Mouse (Mus musculus) cerebellum, adult 2 months (tissue): ENCODE measurements at regions not wholly inside any gene's neighbourhood (a gene's known extent, or its start where the extent isn't known, plus 50 kb on each side); places are given as distances from the start of the nearest gene placed in this dataset.
A peak's percentile ranks its signal among the peaks of the same experiment; 100 is the strongest.

Experiments
- DNase-seq, 2 experiments: peaks; one replicate each; pipeline ENCODE4 v3.0.0; 2021
- H3K27ac ChIP-seq: fragments of 200-500 bp; 2 replicates; pipeline ENCODE4 v1.5.1; 2012; ENCODE audit warnings: low read length, control low read depth, inconsistent platforms; ENCODE audit not compliant: insufficient read depth
- H3K27me3 ChIP-seq: fragments of 200-500 bp; 2 replicates; pipeline ENCODE4 v1.6.1; 2012; ENCODE audit warnings: inconsistent platforms, mild to moderate bottlenecking, low read length, moderate library complexity; ENCODE audit not compliant: control insufficient read depth, insufficient read depth
- H3K4me1 ChIP-seq: fragments of 200-500 bp; 2 replicates; pipeline ENCODE4 v1.6.1; 2011; ENCODE audit warnings: low read length; ENCODE audit not compliant: control insufficient read depth, insufficient read depth
- H3K4me3 ChIP-seq: fragments of 200-500 bp; replicated peaks from 2 replicates; pipeline ENCODE3; 2011; ENCODE audit warnings: mild to moderate bottlenecking, low read depth, low read length, control low read depth; ENCODE audit not compliant: insufficient read depth
- CTCF ChIP-seq: fragments of 200-500 bp; IDR thresholded peaks from 2 replicates; pipeline ENCODE4 v1.5.1; 2011; ENCODE audit warnings: low read depth, mild to moderate bottlenecking, control low read depth, low read length, moderate library complexity, borderline replicate concordance; ENCODE audit not compliant: insufficient read depth
- POLR2A ChIP-seq: fragments of 200-500 bp; IDR thresholded peaks from 2 replicates; pipeline ENCODE4 v1.6.1; 2011; ENCODE audit warnings: low read length, control low read depth, borderline replicate concordance; ENCODE audit not compliant: insufficient read depth
- WGBS: fragments of 180-500 bp; shearing (Covaris S2); methylation state at CpG from one replicate; pipeline ENCODE4 v1.1.7; 2018; 5-methylcytosine and 5-hydroxymethylcytosine counted together

DNA sequence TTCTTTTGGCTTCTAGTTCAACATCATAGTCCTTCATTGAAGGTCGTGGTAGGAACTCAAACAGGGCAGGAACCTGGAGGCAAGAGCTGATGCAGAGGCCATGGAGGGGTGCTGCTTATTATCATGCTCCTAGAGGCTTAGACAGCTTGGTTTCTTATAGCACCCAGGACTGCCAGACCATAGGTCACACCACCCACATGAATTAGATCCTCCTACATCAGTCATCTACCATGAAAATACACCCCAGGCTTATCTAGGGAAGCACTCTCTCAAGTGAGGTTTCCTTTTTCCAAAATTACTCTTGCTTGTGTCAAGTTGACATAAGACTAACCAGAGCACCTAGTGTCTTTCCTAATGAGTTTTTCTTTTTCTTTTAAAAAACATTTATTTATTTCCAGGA, 109.7 kb upstream of the Max start:
- TF ChIP-seq CTCF (no peak), POLR2A (no peak)
- H3K27me3 ChIP-seq: no peaks in the 10 kb centered on the region
- 83% methylated on average over 1 of the region's 1 CpGs for WGBS
- H3K4me3 ChIP-seq: no peak overlapping the region
- H3K27ac ChIP-seq: no peak overlapping the region
- no peak for DNase-seq
- H3K4me1 ChIP-seq: no peaks in the 10 kb centered on the region

DNA sequence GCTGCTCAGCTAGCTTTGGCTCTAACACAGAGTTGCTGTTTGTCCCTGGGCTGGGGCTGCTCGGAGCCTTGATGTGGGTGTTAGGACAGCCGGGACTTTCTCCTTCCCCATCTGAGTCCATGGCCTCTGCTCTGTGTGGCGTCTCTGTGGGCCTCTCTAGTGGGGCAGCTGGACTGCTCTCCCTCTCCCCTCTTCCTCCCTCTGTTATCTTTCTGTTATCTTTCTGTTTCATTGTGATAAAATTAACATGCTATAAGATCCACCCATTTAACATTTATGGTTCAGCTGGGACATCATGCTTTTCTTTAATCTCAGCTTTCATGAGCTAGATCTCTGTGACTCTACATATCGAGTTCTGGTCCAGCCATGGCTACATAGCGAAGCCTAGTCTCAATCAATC, 105.9 kb upstream of the Max start:
- TF ChIP-seq CTCF: no peak
- TF ChIP-seq POLR2A: no peak
- Histone ChIP-seq H3K27me3 (no peaks in the 10 kb centered on the region; the same call in 1 of the 2 replicates), H3K4me1 (no peaks in the 10 kb centered on the region), H3K4me3 (no peak overlapping the region), H3K27ac (no peak overlapping the region)
- 91% methylated on average over 5 of the region's 5 CpGs for WGBS
- no peak for DNase-seq

DNA sequence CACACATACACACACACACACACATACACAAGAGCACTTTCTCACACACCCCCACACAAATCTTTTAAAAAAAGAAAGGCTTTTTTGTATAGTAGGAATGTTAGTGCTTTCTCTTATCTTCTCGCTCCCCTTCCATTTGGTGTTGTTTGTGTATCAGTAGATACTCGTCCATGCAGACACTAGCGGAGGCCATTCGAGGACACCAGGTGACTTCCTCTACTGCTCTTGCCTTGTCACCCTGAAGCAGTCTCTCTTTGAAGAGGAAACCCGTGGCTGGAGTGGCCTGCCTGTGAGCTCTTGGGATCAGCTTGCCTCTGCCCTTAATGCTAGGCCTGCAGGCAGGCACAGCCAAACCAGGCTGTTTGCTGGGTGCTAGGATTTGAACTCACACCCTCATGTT, 105.1 kb upstream of the Max start:
- 82% methylated on average over 5 of the region's 5 CpGs for WGBS
- H3K27ac ChIP-seq: no peak overlapping the region
- no peaks in the 10 kb centered on the region; the same call in 1 of the 2 replicates for H3K27me3 ChIP-seq
- DNase-seq: no peak
- no peak for TF ChIP-seq CTCF
- TF ChIP-seq POLR2A: no peak
- no peak overlapping the region for H3K4me3 ChIP-seq
- H3K4me1 ChIP-seq: no peaks in the 10 kb centered on the region

DNA sequence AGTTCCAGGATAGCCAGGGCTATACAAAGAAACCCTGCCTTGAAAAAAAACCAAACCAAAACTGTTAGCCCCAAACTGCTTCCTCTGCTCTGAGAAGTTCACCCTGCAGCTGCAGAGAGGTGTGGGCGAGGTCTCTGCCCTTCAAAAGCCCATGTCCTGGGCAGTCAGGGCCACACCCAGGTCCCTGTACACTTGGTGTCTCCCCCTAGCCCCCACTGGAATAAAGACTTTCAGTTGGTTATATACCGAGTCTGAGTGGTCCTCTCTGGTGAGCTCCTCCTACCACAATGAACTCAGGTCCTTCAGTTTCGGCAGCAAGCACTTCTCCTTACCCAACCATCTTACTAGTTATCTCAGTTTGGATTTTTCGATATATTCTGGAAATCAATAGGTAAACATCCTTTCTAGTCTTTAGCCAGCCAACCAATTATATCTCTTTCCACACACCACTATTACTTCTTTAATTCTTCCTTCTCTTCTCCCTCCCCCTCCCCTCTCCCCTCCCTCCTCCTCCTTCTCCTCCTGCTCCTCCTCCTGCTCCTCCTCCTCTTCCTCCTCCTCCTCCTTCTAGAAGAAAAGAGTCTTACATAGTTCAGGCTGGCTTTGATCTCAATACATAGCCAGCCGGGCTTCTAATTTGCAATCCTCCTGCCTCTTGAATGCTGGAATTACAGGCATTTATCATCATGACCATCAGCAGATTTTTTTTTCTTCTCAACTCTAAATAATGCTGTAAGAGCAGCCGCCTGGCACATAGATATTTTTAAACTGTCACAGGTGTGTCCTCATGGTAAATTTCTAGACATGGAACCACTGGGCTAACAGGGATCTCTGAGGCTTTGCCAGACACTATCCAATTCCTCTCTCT, 103.9 kb upstream of the Max start:
- no peak overlapping the region for H3K4me3 ChIP-seq
- H3K4me1 ChIP-seq: no peaks in the 10 kb centered on the region
- 85% methylated on average over 6 of the region's 6 CpGs for WGBS
- H3K27me3 ChIP-seq: no peaks in the 10 kb centered on the region; the same call in 1 of the 2 replicates
- TF ChIP-seq CTCF (no peak), POLR2A (no peak)
- no peak overlapping the region for H3K27ac ChIP-seq
- DNase-seq: no peak

DNA sequence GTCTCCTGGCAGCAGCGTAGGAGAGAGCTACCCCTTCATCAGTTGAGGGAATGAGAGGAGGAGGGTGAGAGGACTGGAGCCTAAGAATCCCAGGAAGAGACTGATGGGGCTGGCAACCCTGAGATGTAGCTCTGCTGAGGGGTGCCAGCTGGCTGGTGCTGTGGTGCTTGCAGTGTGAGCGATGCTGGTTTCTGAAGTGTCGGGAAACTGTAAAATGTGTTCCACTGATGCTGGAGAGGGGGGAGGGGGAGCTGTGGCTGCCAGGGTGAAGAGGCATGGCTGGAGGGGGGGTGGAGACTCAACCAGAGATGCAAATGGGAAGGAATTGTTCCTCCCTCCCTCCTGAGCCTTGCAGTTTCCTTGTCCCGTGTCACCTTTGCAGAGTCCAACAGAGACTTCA, 102.0 kb upstream of the Max start:
- WGBS: 58% methylated on average over 4 of the region's 4 CpGs
- no peaks in the 10 kb centered on the region; the same call in 1 of the 2 replicates for H3K27me3 ChIP-seq
- no peak overlapping the region for H3K27ac ChIP-seq
- no peak overlapping the region for H3K4me3 ChIP-seq
- TF ChIP-seq POLR2A (no peak), CTCF (no peak)
- DNase-seq: no peak
- H3K4me1 ChIP-seq: no peaks in the 10 kb centered on the region

DNA sequence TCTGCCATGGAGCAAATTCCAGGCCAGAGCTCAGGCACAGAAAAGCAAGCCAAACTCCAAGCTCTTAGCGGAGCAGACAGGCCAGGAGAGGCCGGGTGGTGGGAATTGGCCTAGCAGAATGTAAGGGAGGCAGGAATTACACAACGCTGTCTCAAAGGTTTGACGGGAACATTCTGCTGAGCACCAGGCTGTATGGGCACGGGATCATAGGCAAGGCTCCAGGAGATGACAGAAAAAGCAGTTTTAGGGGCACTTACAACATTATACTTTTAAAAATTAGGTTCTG, 99.5 kb upstream of the Max start:
- 38% methylated on average over 5 of the region's 5 CpGs for WGBS
- Histone ChIP-seq H3K4me3 (no peak overlapping the region), H3K27me3 (no peaks in the 10 kb centered on the region; the same call in 1 of the 2 replicates), H3K27ac (0 out of 2 replicates have a peak overlapping the region, but pooled peaks have one; percentile 47), H3K4me1 (no peaks in the 10 kb centered on the region)
- TF ChIP-seq CTCF (no peak), POLR2A (no peak)
- DNase-seq: no peak

DNA sequence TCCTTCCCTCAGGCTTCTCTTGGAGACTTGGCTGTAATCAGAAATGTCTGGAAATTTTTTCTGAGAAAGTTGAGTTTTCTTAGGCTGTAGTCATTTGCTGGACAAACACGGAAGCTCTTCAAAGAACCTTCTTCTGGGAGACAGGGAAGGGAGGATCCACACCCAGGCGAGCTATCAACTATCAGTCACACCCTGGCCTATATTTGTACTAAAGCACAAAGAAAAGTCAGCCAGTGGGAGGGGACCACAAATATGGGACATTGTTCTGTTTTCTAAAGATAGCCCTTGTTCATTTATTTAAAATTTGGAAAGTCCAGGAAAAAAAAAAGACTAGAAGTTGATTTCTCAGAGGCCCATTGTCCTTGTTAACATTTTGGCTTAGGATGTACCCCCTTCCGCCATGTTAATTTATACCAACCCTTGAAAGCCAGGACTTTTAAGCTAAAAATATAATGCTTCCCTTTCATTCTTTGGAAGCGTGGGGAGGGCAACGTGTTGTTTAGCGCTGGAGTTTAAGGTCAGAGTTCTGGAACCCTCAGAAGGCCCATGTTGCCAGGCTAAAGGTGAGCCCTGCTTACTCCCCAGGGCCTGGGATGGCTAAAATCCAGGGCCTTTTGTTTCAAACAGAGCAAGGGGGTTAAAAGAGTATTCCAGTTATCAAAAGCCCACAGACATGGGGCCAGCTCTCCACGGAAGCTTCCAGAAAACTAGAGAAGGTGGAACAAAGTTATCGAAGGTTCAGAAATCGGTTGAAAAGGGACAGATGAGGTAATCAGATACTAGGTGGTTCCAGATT, 99.0 kb upstream of the Max start:
- no peak for TF ChIP-seq POLR2A
- TF ChIP-seq CTCF: no peak
- DNase-seq: no peak
- 88% methylated on average over 9 of the region's 9 CpGs for WGBS
- Histone ChIP-seq H3K27ac (0 out of 2 replicates have a peak overlapping the region, but pooled peaks have one; percentile 47), H3K27me3 (no peaks in the 10 kb centered on the region), H3K4me3 (no peak overlapping the region), H3K4me1 (no peaks in the 10 kb centered on the region)

DNA sequence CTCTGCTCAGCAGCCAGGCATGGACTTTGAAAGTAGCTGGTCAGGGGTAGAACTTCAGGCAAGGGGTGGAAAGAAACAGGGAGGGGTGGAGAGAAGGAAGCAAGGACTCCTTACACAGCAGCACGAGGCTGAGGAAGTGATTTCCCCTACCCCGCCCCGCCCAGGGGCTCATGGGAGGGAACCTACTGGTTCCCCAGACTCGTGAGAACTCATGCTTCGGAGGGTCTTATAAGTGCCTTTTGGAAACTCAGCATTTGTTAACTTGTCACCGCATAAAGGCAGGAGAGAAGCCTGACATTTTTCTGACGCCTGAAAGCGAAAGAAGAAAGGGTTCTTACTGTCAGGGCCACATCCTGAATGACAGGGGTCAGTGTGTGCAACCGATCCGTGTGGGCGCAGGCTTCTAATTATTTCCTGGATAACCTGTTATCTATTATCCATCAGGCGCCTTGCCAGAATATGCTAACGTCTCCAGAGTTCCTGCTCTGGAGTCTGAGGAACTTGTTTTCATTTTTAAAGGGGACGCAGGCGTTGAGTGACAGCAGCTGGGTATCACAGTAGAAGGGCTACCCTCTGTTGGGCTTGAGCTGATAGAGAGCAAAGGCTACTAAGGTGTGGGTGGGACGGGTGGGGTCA, 98.2 kb upstream of the Max start:
- no peak overlapping the region for H3K27ac ChIP-seq
- 60% methylated on average over 16 of the region's 16 CpGs for WGBS
- no peak for DNase-seq
- H3K4me3 ChIP-seq: no peak overlapping the region
- TF ChIP-seq CTCF (no peak), POLR2A (no peak)
- no peaks in the 10 kb centered on the region for H3K4me1 ChIP-seq
- no peaks in the 10 kb centered on the region for H3K27me3 ChIP-seq
